Mouse (Mus musculus) regulatory T cell (primary cell): ENCODE measurements at regions not wholly inside any gene's neighbourhood (a gene's known extent, or its start where the extent isn't known, plus 50 kb on each side); places are given as distances from the start of the nearest gene placed in this dataset.

ENCODE experiments used
- in situ Hi-C: fragments of 300-600 bp; cut with MboI, MseI; formaldehyde crosslinking; loops from one replicate; pipeline ENCODE4 v1.15.1; 2025; ENCODE audit warnings: high pct_unique_total_duplicates

GRCm38 (mm10) chr19:6647216-6647615, 104.4 kb upstream of the Slc22a12 start:
- in situ Hi-C loops, result loop anchor here (10.0 to 25.0 kb wide), 2 partner anchors 448 to 515 kb away; no protein-coding TSS in a partner anchor

DNA sequence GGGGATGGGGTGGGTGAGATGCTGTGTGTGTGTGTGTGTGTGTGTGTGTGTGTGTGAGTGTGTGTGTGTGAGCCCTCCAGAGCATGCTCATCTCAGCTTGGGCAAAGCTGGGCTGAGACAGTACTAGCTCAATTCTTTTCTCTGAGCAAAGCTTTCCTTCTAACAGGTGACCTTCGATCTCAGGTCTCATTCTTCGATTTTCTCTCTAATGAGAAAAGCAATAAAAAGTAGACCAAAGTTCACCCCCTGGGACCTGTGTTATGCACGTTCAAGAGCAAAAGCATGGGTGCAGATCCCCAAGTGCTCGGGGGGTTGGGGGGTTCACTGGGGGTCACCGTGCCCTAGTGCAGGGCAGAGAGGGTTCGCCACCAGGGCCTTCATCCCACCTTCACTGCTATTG, 103.1 kb upstream of the Slc22a12 start:
- in situ Hi-C loops, result loop anchor here (10.0 to 25.0 kb wide), 2 partner anchors 449 to 516 kb away; no protein-coding TSS in a partner anchor

DNA sequence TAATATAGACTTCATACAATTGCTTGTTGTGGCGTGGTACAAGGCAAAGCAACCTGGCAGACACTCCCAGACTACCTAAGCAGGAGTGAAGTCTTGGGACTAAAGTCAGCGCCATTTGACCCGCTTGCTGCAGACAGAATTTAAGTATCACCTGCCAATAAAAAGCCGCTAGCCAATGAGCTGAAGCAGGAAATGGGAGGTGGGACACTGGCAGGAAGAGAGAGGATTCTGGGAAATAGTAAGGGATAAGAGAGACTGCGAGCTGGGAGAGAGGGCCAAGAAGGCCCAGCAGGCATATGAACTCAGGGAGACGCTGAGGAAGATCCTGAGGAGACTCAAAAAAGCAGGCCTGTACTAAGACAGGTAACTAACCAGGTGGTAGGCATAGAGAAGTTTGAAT, 102.0 kb upstream of the Slc22a12 start:
- in situ Hi-C loops, result loop anchor here (10.0 to 25.0 kb wide), 2 partner anchors 450 to 517 kb away; no protein-coding TSS in a partner anchor

DNA sequence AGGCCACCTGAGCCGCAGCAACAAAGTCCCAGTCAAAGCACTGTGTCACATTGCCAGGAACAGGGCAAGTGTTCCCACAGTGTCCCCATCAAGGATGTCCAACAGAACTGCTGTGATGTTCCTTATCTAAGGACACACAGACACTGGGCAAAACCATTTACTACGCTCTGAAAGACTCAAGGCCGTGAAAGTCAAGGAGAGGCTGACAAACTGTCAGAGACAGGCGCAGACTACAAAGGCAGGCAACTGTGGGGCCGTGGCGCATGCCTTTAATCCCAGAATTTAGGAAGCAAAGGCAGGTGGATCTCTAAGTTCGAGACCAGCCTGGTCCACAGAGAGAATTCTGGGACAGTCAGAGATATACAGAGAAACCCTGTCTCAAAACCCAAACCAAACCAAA, 96.8 kb upstream of the Slc22a12 start:
- in situ Hi-C loops, result loop anchor here (10.0 to 25.0 kb wide), 2 partner anchors 455 to 523 kb away; no protein-coding TSS in a partner anchor

DNA sequence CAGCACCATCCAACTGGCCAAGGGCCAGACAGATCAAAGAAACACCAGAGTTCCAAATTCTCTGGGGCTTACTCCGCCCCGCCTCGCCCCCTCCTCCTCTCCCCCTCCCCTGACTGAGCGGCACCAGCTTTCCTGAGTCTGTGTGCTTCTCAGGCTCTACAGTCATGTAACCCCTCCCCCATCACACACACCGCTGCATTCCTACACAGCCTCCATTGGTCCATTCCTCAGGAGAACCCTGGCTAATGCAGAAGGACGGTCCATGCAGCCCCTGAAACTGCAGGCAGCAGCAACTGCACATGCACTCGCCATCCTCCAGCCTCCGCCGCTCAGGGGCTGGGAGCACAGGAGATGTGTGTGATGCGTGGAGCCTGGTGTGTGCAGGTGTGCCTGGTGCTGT, 90.6 kb upstream of the Slc22a12 start:
- in situ Hi-C loops, result loop anchor here (25.0 kb wide), 1 partner anchor 529 kb away; no protein-coding TSS in a partner anchor

DNA sequence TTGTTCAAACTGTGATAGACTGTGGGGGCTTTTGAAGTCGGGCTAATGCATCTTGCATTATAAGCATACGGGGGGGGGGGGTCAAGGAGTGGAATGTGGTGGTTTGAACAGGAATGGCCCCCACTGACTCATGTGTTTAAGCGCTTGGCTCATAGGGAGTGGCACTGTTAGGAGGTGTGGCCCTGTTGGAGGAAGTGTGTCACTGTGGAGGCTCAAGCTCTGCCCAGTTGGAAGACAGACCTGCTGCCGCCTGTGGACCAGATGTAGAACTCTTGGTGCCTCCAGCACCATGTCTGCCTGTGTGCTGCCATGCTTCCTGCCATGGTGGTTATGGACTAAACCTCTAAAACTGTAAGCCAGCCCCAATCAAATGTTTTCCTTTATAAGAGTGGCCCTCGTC, 89.0 kb upstream of the Slc22a12 start:
- in situ Hi-C loops, result loop anchor here (25.0 kb wide), 1 partner anchor 530 kb away; no protein-coding TSS in a partner anchor

GRCm38 (mm10) chr19:6630613-6630940, 87.7 kb upstream of the Slc22a12 start:
- in situ Hi-C loops, result loop anchor here (25.0 kb wide), 1 partner anchor 532 kb away; no protein-coding TSS in a partner anchor

- in situ Hi-C loops, result loop anchor here (5.0 to 25.0 kb wide), 2 partner anchors 428 to 532 kb away; no protein-coding TSS in a partner anchor
Measured at GRCm38 (mm10) chr19:6629911-6630612, 87.2 kb upstream of the Slc22a12 start.

GRCm38 (mm10) chr19:6625574-6625973, 82.7 kb upstream of the Slc22a12 start:
- in situ Hi-C loops, result loop anchor here (5.0 to 25.0 kb wide), 2 partner anchors 423 to 537 kb away; no protein-coding TSS in a partner anchor

DNA sequence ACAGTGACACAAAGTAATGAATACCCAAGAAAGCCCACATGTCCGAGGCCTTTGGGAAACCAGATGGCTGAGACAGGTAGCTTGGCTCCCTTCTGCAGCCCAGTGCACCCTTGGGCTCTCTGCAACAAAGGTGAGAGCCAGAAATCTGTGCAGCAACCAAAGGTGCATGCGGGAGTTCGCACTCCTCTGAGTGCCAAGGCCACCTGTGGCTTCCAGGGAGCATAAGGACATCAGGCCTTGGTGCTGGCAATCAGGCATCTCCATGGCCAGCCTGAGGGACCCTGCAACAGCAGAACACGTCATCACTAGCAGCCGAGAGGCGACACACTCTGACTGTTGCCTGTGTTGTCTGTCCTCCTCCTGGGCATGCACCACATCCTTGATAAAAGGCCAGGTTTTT, 78.2 kb upstream of the Slc22a12 start:
- in situ Hi-C loops, result no loop called here

- in situ Hi-C loops, result no loop called here
Measured at GRCm38 (mm10) chr19:6619546-6619945, 76.7 kb upstream of the Slc22a12 start.

GRCm38 (mm10) chr19:6616659-6617058, 73.8 kb upstream of the Slc22a12 start:
- in situ Hi-C loops, result no loop called here

DNA sequence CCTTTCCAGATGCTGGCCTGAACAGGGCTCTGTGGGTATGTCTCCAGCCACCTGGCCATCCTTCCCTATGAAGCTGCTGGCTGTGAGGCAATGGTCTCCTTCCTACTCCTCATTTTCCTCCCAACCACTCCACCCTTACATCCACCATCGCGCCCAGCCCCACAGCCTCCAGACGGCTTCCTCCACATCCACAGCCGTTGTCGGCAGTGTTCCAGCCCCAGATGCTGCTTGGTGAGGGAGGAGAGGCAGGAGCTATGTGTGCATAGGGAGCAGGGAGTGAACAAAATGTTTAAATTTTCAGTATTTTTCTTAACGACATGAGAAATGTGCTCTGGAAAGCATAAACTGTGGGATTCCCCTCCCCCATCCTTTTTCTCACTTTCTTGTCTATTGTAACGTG, 69.6 kb upstream of the Slc22a12 start:
- in situ Hi-C loops, result loop anchor here (5.0 kb wide), 1 partner anchor 40 kb away; no protein-coding TSS in a partner anchor

DNA sequence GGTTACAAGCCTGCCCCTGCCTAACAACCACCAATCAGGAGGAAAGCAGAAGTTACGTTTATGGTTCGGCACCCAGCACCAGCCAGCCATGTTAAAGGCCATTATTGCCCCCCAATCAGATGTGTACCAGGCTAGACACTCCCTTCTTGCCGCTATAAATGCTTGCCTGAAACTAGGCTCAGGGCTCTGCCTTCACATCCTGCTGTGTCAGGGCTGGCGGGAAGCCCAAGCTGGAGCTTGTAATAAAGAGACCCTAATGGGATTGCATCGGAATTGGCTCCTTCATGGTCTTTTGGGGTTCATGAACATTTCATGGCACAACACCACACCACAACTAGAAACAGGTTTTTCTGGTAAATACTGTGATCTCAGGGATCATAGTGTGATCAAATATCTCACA, 69.1 kb upstream of the Slc22a12 start:
- in situ Hi-C loops, result loop anchor here (5.0 kb wide), 1 partner anchor 40 kb away; no protein-coding TSS in a partner anchor

- in situ Hi-C loops, result loop anchor here (5.0 kb wide), 1 partner anchor 42 kb away; no protein-coding TSS in a partner anchor
Measured at GRCm38 (mm10) chr19:6610715-6611114, 67.9 kb upstream of the Slc22a12 start.

GRCm38 (mm10) chr19:6610051-6610450, 67.2 kb upstream of the Slc22a12 start:
- in situ Hi-C loops, result loop anchor here (5.0 kb wide), 1 partner anchor 42 kb away; no protein-coding TSS in a partner anchor

DNA sequence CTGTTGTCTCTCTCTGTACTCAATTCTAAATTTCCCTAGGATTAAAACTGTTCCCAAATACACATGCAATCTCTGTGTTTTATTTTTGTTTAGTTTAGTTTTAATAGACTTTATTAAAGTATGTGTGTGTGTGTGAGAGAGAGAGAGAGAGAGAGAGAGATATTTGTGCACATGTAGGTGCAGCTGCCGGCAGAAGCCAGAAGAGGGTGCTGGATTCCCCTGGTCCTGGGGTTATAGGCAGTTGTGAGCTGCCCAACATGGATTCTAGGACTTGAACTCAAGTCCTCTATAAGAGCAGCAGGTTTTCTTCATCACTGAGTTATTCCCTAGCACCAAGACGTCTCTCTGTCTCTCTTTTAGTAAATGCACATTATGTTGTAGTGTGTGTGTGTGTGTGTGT, 64.7 kb upstream of the Slc22a12 start:
- in situ Hi-C loops, result no loop called here

DNA sequence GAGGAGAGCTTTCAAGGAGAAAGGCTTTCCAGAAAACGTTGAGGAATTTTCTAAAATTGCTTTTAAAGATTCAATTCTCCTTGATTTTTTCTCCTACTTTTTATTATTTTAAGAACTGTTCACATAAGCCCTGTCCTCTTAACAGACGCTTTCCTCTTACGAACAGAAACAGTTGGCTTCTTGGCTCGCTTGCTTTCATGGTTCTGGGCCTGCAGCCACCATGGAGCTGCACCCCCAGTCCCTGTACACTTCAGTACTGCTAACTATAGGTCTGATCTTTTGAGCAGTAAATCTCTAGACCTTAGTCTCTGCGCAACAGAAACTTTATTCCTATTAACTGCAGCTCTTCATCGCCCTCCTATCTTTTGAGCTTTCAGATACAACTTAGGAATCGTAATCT, 63.8 kb upstream of the Slc22a12 start:
- in situ Hi-C loops, result no loop called here

GRCm38 (mm10) chr19:6604702-6605101, 61.9 kb upstream of the Slc22a12 start:
- in situ Hi-C loops, result loop anchor here (5.0 kb wide), 1 partner anchor 223 kb away; no protein-coding TSS in a partner anchor

DNA sequence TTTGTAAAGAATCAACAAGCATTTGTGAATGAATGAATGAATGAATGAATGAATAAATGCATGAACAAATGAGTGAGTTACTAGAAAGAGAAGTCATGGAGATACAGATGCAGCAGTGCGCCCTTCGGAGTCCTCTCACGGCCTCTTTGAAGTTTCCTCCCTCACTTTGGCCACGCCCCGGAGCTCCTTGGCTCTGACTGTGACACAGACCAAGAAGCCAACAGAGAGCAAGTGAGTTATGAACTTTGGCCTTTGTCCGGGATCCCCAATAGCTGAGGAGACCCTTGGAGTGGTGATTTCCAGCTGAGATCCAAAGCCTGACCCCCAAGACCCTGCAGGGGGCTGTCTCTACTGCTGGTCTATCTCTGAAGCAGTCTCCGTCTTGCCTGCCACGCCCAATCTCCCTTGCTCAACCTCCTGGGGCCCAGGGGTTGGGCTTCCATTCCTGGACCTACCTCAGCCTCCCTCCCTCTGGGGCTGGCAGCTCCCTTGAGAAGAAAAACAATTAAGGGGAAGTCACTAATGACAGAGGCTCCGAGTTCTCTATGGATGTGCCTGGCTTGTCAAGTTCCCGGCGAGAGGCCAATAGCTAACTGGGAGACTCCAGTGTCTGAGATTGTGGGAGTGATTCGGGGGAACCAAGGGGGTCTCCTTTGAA, 58.2 kb upstream of the Slc22a12 start:
- in situ Hi-C loops, result loop anchor here (5.0 kb wide), 1 partner anchor 226 kb away; no protein-coding TSS in a partner anchor

- in situ Hi-C loops, result no loop called here
Measured at GRCm38 (mm10) chr19:6599281-6599680, 56.4 kb upstream of the Slc22a12 start.

DNA sequence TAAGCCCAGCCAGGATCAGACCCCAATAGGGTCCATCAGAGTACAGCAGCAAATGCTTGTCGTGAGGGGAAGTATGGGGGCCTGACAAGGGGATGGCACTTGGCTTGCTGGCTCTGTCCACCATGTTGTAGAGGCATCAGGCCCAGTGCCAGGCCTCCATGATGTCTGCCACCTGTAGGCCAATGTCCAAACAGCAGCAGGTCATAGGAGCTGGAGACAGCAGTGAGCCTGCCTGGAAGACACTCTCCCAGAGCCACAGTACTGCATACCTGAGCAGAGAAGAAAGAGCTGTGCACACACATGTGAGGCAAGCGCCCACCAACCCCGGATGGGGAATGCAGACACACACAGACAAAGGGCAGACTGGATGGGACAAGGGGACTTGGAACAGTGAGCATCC, 55.4 kb upstream of the Slc22a12 start:
- in situ Hi-C loops, result no loop called here
